Mouse (Mus musculus): ENCODE results near the gene Ppm1h.

DNA sequence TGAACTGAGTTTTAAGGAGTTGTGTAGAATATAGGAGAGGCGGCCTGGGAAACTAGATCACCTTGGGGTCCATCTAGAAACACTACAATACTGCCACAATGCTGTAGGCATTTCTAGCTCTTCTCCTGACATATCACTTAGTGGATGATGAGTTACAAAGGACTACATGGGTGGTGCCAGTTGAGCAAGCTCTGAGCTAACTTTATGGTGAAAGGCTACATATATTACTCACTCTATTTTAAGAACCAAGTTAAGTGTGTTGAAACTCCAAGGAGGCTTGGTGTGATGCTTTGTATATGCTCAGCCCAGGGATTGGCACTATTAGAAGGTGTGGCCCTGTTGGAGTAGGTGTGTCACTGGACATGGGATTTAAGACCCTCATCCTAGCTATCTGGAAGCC, 26.0 kb upstream of the Ppm1h start:
- no peak for TF ChIP-seq EP300 (IDR thresholded peaks at IDR 0.05)
- no peak for TF ChIP-seq CTCF (IDR thresholded peaks at IDR 0.05)

All from lung, postnatal 0 days (tissue).